Mouse (Mus musculus): Measurements from ENCODE around the gene Gzmg. TPM values are rescaled to one million over a fixed set of nuclear protein-coding genes. Genes with fewer than 3 reads are reported as not detected.
"Not testable (repeated sequence)": the region's sequence is repeated elsewhere in the genome, so short reads cannot be mapped to it uniquely, and the experiment has no call there.

Gene Gzmg
- not detected for total RNA-seq (2022)

- DNase-seq (ENCODE audit: low spot score in 2 of 2) = not testable (repeated sequence)
Observed at GRCm38 (mm10) chr14:56159479-56159878, at the start of gene Gzmg. Gene Gzmg, minus strand, starts transcription at chr14:56159579.

GRCm38 (mm10) chr14:56205613-56206012 is 46.2 kb upstream of the Gzmg start:
- no peak for DNase-seq (ENCODE audit: low spot score in 2 of 2)

DNA sequence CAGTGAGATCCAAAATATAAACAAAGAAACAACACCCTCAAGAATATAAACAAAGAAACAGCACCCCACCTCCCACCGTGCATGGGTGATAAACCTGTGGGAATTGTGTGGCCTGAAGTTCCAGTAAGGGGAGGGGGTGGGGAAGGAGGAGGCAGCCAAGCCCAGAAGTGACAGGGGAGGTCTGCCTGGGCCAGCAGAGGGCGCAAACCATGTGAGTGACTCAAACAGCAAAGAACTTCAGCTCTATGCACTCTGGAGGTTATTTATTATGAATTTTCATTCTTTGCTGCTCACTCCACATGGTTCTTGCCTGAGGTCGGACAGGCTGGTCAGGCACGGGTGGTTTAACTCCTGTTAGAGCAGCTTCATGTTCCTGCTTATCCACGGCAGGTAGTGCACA is 45.6 kb upstream of the Gzmg start:
- not testable (repeated sequence) for DNase-seq (ENCODE audit: low spot score in 2 of 2)

- peak in 1 of 2 experiments; percentile 35 for DNase-seq (ENCODE audit: low spot score in 2 of 2)
Observed at GRCm38 (mm10) chr14:56203975-56204374, 44.6 kb upstream of the Gzmg start.

DNA sequence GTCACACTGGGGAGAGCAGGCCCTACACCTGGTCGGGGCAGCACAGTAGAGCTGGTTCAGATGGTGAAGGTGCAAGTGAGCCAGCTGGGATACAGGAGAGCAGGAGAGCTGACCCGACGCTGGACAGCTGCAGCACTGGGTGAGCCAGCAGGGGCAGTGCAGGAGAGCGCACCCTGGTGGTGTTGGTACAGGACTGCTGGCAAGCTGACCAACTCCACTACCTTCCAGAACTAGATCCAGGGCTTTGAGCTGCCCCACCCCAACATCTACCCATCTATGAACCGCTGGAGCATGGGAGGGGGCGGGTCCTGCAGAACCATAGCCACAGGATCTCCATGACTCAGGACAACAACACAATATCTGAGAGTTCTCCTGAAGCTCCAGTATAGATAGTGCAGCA is 27.6 kb upstream of the Gzmg start:
- no peak for DNase-seq (ENCODE audit: low spot score in 2 of 2)

GRCm38 (mm10) chr14:56186521-56186920 is 27.1 kb upstream of the Gzmg start:
- DNase-seq (ENCODE audit: low spot score in 2 of 2) = no peak

- DNase-seq (ENCODE audit: low spot score in 2 of 2) = not testable (repeated sequence)
Observed at GRCm38 (mm10) chr14:56177651-56178050, 18.3 kb upstream of the Gzmg start.

- no peak for DNase-seq (ENCODE audit: low spot score in 2 of 2)
Observed at GRCm38 (mm10) chr14:56174499-56174898, 15.1 kb upstream of the Gzmg start, which contains the start of gene Gzmn. Gene Gzmn, minus strand, starts transcription at chr14:56174599.

GRCm38 (mm10) chr14:56173396-56173795 is 14.0 kb upstream of the Gzmg start:
- no peak for DNase-seq (ENCODE audit: low spot score in 2 of 2)

GRCm38 (mm10) chr14:56172744-56173143 is 13.4 kb upstream of the Gzmg start:
- DNase-seq (ENCODE audit: low spot score in 2 of 2) = no peak

DNA sequence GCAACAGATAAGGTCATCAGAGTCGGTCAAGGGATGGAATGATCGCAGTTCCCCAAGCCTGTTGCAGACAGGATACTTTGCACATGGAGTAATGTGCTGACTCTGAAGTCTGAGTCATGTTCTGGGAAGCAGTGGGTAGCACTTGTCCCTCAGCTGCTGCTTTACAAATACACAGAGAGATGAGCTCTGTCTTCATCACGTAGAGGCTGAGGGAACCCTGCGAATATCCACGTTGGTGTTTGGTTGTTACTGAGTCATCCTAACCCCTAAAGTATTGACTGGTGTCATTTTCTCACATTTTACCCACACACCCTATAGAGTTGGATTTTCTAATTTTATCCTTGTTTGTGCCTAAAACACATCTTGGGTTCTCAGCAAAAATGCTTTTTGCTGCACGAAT is 8.6 kb upstream of the Gzmg start:
- DNase-seq (ENCODE audit: low spot score in 2 of 2) = peak in 1 of 2 experiments; percentile 60

- no peak for DNase-seq (ENCODE audit: low spot score in 2 of 2)
Observed at GRCm38 (mm10) chr14:56162109-56162508, 2.7 kb upstream of the Gzmg start.

DNA sequence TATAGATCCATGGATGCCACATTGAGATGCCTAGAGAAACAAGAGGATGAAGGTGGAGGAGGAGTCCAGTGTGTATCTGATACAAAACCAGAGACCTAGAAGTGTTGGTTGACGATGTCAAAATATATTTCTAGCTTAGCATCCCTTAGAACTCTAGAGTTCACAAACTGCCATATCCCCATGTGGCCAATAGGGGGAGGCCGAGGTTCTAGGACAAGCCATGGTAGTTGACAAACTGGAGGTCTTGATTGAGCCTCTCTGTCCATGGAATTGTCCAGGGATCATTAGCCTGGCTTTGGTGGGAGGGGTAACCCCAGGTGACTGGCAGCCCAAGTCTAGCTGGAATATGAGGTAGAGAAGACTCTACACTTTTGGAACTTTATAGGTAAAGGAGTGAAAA is 4.0 kb downstream of the Gzmg start:
- no peak for DNase-seq (ENCODE audit: low spot score in 2 of 2)

- not testable (repeated sequence) for DNase-seq (ENCODE audit: low spot score in 2 of 2)
Observed at GRCm38 (mm10) chr14:56133675-56134074, 25.7 kb downstream of the Gzmg start.

DNA sequence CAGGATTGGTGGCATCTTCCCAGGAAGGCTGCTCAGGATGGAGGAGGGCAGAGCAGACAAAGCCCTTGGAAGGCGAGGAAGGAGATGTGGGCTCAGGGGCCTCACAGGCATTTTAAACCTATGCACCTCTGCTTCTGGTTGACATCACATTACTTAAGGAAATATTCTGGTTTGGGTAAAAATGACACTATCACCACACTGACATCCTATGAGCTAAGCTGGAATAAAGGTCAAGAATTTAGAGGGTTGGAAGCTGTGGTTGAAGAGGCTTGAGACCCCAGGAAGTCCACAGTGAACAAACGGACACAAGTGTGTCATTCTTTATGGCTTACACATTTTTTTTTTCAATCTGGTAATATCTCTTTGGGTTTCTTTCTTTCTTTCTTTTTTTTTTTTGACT is 26.9 kb downstream of the Gzmg start, which contains the start of gene Gzmd:
Gene Gzmd (minus strand): TSS at position 101 of the 400 bp plus-strand sequence.
- not testable (repeated sequence) for DNase-seq (ENCODE audit: low spot score in 2 of 2)

- DNase-seq (ENCODE audit: low spot score in 2 of 2) = no peak
Observed at GRCm38 (mm10) chr14:56128341-56128740, 31.0 kb downstream of the Gzmg start.

GRCm38 (mm10) chr14:56123516-56123915 is 35.9 kb downstream of the Gzmg start:
- DNase-seq (ENCODE audit: low spot score in 2 of 2) = no peak

GRCm38 (mm10) chr14:56120525-56120924 is 38.9 kb downstream of the Gzmg start, which contains the start of gene Gzme:
Gene Gzme, minus strand, starts transcription at chr14:56120625.
- DNase-seq (ENCODE audit: low spot score in 2 of 2) = no peak

- DNase-seq (ENCODE audit: low spot score in 2 of 2) = not testable (repeated sequence)
Observed at GRCm38 (mm10) chr14:56115531-56116310, 43.7 kb downstream of the Gzmg start.
